Mouse (Mus musculus): ENCODE data around the gene Naip2.

Gene Naip2

GRCm38 (mm10) chr13:100107652-100108472, 94.0 kb downstream of the Naip2 start, which contains the start of gene Serf1:
Serf1 (plus strand) TSS chr13:100108012.
- DNase-seq (ENCODE audit: low spot score in 2 of 2): peak; percentile 57 to 62

- DNase-seq (ENCODE audit: low spot score in 2 of 2): peak; percentile 86 to 96
Observed at GRCm38 (mm10) chr13:100103748-100104254, 98.1 kb downstream of the Naip2 start, which contains the start of gene Bdp1. Bdp1 (minus strand) TSS chr13:100104070.

- no peak for DNase-seq (ENCODE audit: low spot score in 2 of 2)
Observed at GRCm38 (mm10) chr13:100103052-100103658, 98.7 kb downstream of the Naip2 start.

- DNase-seq (ENCODE audit: low spot score in 2 of 2): no peak
Observed at GRCm38 (mm10) chr13:100098808-100099207, 103.1 kb downstream of the Naip2 start.

All from spleen, postnatal 14 days (tissue).